Mouse (Mus musculus): ENCODE results near the gene Mpc1.
"Not testable (repeated sequence)": the region's sequence is repeated elsewhere in the genome, so short reads cannot be mapped to it uniquely, and the experiment has no call there.

Gene Mpc1

GRCm38 (mm10) chr17:8330602-8331001, 47.9 kb downstream of the Mpc1 start:
- no peak for DNase-seq (ENCODE audit: low spot score)

GRCm38 (mm10) chr17:8337159-8337558, 54.5 kb downstream of the Mpc1 start, which contains the start of gene Prr18:
Gene Prr18 (plus strand): TSS chr17:8337459.
- not testable (repeated sequence) for DNase-seq (ENCODE audit: low spot score)

- no peak for DNase-seq (ENCODE audit: low spot score)
Measured at GRCm38 (mm10) chr17:8339666-8340374, 57.1 kb downstream of the Mpc1 start.

GRCm38 (mm10) chr17:8340407-8341359, 58.0 kb downstream of the Mpc1 start:
- peak; percentile 51 for DNase-seq (ENCODE audit: low spot score)

GRCm38 (mm10) chr17:8341360-8341963, 58.8 kb downstream of the Mpc1 start:
- no peak for DNase-seq (ENCODE audit: low spot score)

GRCm38 (mm10) chr17:8342706-8343105, 60.0 kb downstream of the Mpc1 start:
- DNase-seq (ENCODE audit: low spot score), result no peak

GRCm38 (mm10) chr17:8343416-8343815, 60.7 kb downstream of the Mpc1 start:
- DNase-seq (ENCODE audit: low spot score), result peak; percentile 45

Data from layer of hippocampus, adult 11-12 months (tissue).